Mouse (Mus musculus) spleen, adult 12 weeks (tissue): ENCODE data around the gene Cfap46.
"Not testable (repeated sequence)": the region's sequence is repeated elsewhere in the genome, so short reads cannot be mapped to it uniquely, and the experiment has no call there.

Experiments
- DNase-seq: peaks from one replicate; pipeline ENCODE4 v3.0.0; 2022; ENCODE audit warnings: low spot score

Cfap46 gene

DNA sequence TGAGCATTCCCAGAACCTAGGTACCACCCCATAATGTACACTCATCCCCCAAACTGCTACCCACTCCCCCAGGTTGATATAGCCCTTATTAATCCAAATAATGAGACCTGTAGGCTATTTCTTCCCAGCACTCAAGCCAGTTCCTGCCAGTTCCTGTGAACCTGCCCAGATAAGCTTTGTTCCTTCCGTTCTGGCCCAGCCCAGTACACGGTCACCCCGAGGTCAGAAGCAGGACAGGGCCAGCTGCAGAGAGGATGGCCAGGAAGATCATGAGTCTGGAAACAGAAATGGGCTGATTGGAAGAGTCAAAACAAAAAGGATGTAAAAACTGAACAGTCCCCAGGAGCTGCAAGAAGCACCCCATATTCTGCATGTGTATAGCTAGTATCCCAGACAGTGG is 20.3 kb downstream of the Cfap46 start:
- DNase-seq = no peak

GRCm38 (mm10) chr7:139659901-139660300 is 23.7 kb downstream of the Cfap46 start:
- DNase-seq = not testable (repeated sequence)

- no peak for DNase-seq
These were observed 33.9 kb downstream of the Cfap46 start for GRCm38 (mm10) chr7:139649698-139650097.

- DNase-seq = peak; percentile 60
These were observed 35.4 kb downstream of the Cfap46 start for GRCm38 (mm10) chr7:139648107-139648824.

DNA sequence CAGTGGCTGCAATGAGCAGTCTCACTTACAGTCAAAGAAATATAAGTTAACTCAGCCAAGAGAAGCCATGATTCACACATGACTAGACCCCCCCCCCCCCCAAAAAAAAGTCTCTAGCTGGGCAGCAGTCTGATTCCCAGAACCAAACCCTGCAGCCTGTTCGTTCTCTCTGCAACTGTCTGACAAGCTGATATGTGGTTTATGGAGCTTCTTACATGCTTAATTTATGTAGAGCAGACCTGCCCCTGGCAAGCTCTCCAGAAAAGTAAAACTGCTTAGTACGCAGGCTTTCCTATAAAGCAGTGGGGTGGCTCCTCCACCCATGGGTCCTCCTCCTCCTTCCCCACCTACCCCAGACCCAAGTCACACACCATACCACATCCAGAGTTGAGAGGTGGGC is 50.2 kb downstream of the Cfap46 start:
- no peak for DNase-seq

GRCm38 (mm10) chr7:139625156-139625555 is 58.5 kb downstream of the Cfap46 start:
- no peak for DNase-seq

GRCm38 (mm10) chr7:139622568-139622967 is 61.0 kb downstream of the Cfap46 start:
- no peak for DNase-seq

- DNase-seq = no peak
These were observed 67.5 kb downstream of the Cfap46 start for GRCm38 (mm10) chr7:139615767-139616766.

- DNase-seq = no peak
These were observed 73.3 kb downstream of the Cfap46 start for GRCm38 (mm10) chr7:139610328-139610727.

DNA sequence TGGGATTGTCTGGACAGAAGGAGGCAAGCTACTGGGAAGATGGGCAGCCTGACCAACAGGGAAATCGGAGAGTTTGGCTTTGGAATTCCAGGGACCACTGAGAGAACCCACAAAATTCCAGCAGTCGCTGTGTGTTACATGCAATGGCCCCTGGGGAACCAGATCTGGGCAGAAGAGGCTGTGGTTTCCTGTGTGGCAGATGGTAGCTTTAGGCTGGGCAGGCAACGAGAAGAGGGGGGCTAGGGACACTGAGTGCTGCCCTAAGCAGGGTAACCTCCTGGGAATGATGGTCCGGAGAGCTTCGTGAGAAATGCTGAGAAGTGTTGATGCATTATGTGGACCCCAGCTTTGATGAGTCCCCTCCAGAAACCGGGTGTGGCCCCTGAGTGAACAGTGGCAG is 87.8 kb downstream of the Cfap46 start:
- no peak for DNase-seq

- no peak for DNase-seq
These were observed 88.3 kb downstream of the Cfap46 start for GRCm38 (mm10) chr7:139595311-139595710.

GRCm38 (mm10) chr7:139591311-139591710 is 92.3 kb downstream of the Cfap46 start:
- no peak for DNase-seq

GRCm38 (mm10) chr7:139590302-139590701 is 93.3 kb downstream of the Cfap46 start:
- no peak for DNase-seq

GRCm38 (mm10) chr7:139587919-139588318 is 95.7 kb downstream of the Cfap46 start:
- DNase-seq = no peak

DNA sequence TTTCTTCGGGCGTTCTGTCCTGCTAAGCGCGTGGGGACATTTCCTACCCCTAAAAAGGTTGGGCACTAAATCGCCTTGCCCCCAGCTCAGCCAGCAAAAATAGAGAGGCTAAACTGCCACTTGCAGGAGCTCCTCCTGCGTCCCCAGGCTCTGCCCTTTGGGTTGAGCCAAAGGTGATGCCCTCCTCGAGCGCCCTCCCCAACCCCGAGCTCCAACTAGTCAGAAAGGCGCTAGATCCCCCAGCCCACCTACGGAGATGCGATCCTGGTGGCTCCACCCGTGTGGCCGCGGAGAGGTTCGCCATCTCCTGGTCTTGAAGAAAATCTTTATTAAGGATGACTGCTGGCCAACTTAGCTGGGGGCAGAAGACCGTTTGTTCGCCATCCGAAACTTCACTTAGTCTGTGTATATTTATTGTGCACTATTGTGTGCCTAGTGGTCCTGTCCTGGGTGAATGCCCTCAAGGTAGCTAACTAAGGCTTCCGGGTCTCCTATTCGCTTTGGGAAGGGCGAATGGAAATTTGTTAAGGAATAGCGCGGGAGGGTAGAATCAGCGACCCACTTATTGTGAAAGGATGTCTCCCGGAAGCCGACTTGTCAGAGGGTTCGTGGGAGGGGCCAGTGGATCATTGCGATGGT is 98.3 kb downstream of the Cfap46 start:
- DNase-seq = no peak

DNA sequence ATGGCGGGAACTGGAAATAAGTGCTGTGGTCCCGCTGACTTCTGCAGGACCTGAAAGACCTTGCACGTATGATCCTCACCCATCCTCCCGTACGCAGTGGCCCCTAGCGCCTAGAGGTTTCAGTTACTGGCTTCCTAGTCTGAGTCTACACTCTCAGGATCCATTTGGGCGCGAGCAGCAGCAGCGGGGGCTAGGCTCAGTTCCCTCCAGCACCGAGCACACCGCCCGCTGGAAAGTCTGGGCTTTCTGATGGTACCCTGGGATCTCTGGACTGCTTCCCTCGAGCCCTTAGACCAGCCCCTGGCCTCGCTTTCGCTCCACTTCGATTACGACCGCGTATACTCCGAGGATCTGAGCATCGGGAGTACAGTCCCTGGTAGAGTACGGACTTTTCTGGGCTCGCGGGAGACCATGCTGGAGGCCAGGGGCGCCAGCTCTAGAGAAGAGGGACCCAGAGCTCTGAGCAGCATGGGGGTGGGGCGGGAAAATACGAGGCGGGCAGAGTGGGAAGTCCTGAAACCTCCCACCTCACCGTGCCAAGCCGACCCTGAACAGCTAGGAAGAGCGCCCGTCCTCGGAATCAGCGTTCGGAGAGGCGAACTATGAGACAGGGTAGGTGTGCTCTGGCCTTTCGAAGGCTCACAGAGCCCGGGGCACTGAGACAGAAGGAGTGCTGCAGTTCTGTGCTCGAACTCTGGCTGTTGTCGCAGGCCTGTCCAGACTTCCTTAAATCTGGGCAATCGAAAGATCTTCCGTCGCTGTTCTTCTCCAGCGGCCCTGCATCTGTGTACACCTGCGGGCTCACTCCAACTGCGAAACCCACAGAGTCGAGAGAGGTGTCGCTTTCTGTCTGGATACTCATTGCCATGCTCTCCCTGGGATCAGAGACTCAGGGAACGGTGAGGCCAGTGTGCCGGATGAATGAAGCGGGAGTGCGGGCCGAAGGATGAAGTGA is 99.1 kb downstream of the Cfap46 start:
- no peak for DNase-seq

GRCm38 (mm10) chr7:139583094-139583737 is 100.4 kb downstream of the Cfap46 start:
- no peak for DNase-seq

- no peak for DNase-seq
These were observed 101.0 kb downstream of the Cfap46 start, which contains the start of gene Nkx6-2 for GRCm38 (mm10) chr7:139582595-139582994. Gene Nkx6-2, minus strand, starts transcription at chr7:139582797.

DNA sequence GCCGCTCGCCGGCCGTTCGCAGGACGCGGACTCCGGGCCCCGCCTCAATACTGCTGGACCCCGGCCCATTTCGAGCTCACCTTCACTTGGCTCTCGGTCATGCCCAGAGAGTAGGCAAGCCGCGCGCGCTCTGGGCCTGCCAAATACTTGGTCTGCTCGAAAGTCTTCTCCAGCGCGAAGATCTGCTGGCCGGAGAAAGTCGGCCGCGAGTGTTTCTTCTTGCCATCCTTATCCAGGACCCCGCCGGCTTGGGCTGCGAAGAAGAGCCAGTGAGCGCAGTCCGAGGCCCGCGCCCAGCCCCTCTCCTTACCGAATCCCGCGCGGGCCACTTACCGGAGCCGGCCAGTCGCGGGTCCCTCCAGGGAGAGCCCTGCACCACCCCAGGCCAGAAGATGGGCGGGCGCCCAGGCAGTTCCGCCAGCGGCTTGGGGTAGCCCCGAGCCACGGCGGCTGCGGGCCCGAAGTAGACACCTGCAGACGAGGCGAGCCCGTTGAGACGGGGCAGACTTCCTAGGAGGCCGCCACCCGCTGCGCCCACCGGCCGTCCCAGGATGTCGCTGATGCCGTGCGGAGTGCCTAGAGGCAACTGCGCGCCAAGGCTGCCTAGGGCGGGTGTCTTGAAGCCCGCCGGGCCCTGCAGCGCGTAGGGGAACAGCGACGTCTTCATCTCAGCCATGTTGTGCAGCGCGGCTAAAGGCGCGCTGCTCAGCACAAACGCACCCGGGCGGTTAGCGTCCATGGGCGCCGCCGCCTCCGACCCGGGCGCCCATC is 101.6 kb downstream of the Cfap46 start:
- no peak for DNase-seq
